Mouse (Mus musculus): Measurements from ENCODE around the gene Ccdc92.

- no peak for TF ChIP-seq GATA1 (IDR thresholded peaks at IDR 0.05; ENCODE audit: borderline replicate concordance, low read length)
- TF ChIP-seq FLI1 (IDR thresholded peaks at IDR 0.05; ENCODE audit: low read length) = no peak
Measured at GRCm38 (mm10) chr5:124883877-124884276, 21.7 kb upstream of the Ccdc92 start.

All from megakaryocyte, embryonic 14.5 days (primary cell).